Mouse (Mus musculus) cortical plate, adult 2 months (tissue): ENCODE measurements at regions not wholly inside any gene's neighbourhood (a gene's known extent, or its start where the extent isn't known, plus 50 kb on each side); places are given as distances from the start of the nearest gene placed in this dataset.

Experiments
- CTCF ChIP-seq: fragments of 200-500 bp; IDR thresholded peaks from 2 replicates; pipeline ENCODE4 v1.5.1; 2011; ENCODE audit warnings: mild to moderate bottlenecking, control low read depth, low read length; ENCODE audit not compliant: insufficient read depth; ENCODE audit errors: extremely low read depth
- POLR2A ChIP-seq: fragments of 200-500 bp; IDR thresholded peaks from 2 replicates; pipeline ENCODE4 v1.6.1; 2011; ENCODE audit warnings: mild to moderate bottlenecking, low read length, control low read depth; ENCODE audit not compliant: insufficient read depth; ENCODE audit errors: extremely low read depth

DNA sequence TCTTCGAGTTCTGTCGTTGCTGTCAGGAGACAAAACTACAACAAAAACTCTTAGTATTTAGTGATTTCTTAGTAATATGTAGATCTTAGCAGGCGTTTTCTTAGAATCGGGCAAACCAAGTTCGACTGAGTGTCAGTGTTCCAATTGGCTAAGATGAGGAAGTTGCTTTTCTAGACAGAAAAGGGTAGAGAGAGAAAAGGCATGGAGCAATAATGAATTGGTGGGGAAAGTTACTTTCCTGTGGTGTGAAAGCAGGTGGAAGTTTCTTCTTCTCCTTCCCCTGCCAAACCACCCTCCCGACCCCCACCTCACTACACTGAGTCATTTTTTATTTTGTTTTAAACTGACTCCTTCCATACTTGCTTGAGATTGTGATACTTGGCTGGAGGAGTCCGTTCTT lies 62.0 kb downstream of the Gadd45g start:
- TF ChIP-seq POLR2A (no peak), CTCF (no peak)
